Mouse (Mus musculus) heart, embryonic 13.5 days (tissue): Measurements from ENCODE around the gene Pard3b. TPM values are rescaled to one million over a fixed set of nuclear protein-coding genes. Genes with fewer than 3 reads are reported as not detected.

Source experiments
- ATAC-seq: fragments of 200-750 bp; cut with Nextera tagmentation; 2 replicates; pipeline ENCODE4 v1.8.0; 2017; ENCODE audit warnings: moderate TSS enrichment; ENCODE audit not compliant: insufficient number of reproducible peaks, low FRiP score, low TSS enrichment; ENCODE audit errors: extremely low read depth
- H3K27ac ChIP-seq: fragments of 300-500 bp; sonication (generic); replicated peaks from 2 replicates; pipeline ENCODE4 v1.5.1; 2015; ENCODE audit warnings: moderate library complexity, mild to moderate bottlenecking, inconsistent platforms
- H3K27me3 ChIP-seq: fragments of 300-500 bp; sonication (generic); replicated peaks from 2 replicates; pipeline ENCODE4 v1.6.1; 2015; ENCODE audit warnings: mild to moderate bottlenecking, inconsistent platforms
- H3K36me3 ChIP-seq: fragments of 300-500 bp; sonication (generic); 2 replicates; pipeline ENCODE4 v1.6.1; 2015; ENCODE audit warnings: mild to moderate bottlenecking, inconsistent platforms
- H3K4me1 ChIP-seq: fragments of 300-500 bp; sonication (generic); 2 replicates; pipeline ENCODE4 v1.6.1; 2015; ENCODE audit warnings: inconsistent platforms
- H3K4me2 ChIP-seq: fragments of 300-500 bp; sonication (generic); 2 replicates; pipeline ENCODE4 v1.6.1; 2015; ENCODE audit warnings: inconsistent platforms, mild to moderate bottlenecking, moderate library complexity
- H3K4me3 ChIP-seq: fragments of 300-500 bp; sonication (generic); 2 replicates; pipeline ENCODE4 v1.5.1; 2015; ENCODE audit warnings: moderate library complexity, mild to moderate bottlenecking, inconsistent platforms
- H3K9ac ChIP-seq: fragments of 300-500 bp; sonication (generic); 2 replicates; pipeline ENCODE4 v1.6.1; 2015; ENCODE audit warnings: inconsistent platforms, mild to moderate bottlenecking, moderate library complexity
- H3K9me3 ChIP-seq: fragments of 300-500 bp; sonication (generic); 2 replicates; pipeline ENCODE4 v1.6.1; 2016; ENCODE audit warnings: inconsistent platforms
- WGBS: fragments of 180-500 bp; shearing (Covaris S2); methylation state at CpG from one replicate; pipeline ENCODE4 v1.1.7; 2015; ENCODE audit warnings: mixed read lengths; 5-methylcytosine and 5-hydroxymethylcytosine counted together
- polyA plus RNA-seq: library from polyadenylated mRNA; unstranded; fragments of >200 nt; fragmentation: Nextera tagmentation; extraction: Ambion mirVana; gene quantifications from 2 replicates; pipeline ENCODE4 v1.2.1, GENCODE M21; 2015

Gene Pard3b
- polyA plus RNA-seq, 1 experiment from 2014 or later: 11.8 TPM

- ATAC-seq: no peak
- H3K4me2 ChIP-seq: no peak overlapping the region
These were observed 766.4 kb downstream of the Pard3b start for GRCm38 (mm10) chr1:62405061-62405460.

GRCm38 (mm10) chr1:62411368-62411767, 772.7 kb downstream of the Pard3b start:
- no peak for ATAC-seq

More at GRCm38 (mm10) chr1:62405061-62405460, 766.4 kb downstream of the Pard3b start:
- no peak overlapping the region for H3K9ac ChIP-seq
- H3K36me3 ChIP-seq: no peaks in the 10 kb centered on the region
- H3K4me1 ChIP-seq: peaks cover 6% of the 10 kb centered on the region; the same call in 1 of the 2 replicates
- WGBS: 49% methylated on average over 8 of the region's 8 CpGs
- no peaks in the 10 kb centered on the region for H3K9me3 ChIP-seq
- no peak overlapping the region for H3K27ac ChIP-seq
- H3K27me3 ChIP-seq: no peaks in the 10 kb centered on the region
- no peak overlapping the region for H3K4me3 ChIP-seq

GRCm38 (mm10) chr1:62412019-62412418, 773.4 kb downstream of the Pard3b start:
- H3K9ac ChIP-seq: no peak overlapping the region
- H3K36me3 ChIP-seq: no peaks in the 10 kb centered on the region
- H3K4me2 ChIP-seq: no peak overlapping the region
- H3K4me1 ChIP-seq: 0 out of 2 replicates have a peak, but pooled peaks cover 6% of the 10 kb centered on the region
- H3K27ac ChIP-seq: no peak overlapping the region
- H3K4me3 ChIP-seq: no peak overlapping the region
- H3K27me3 ChIP-seq: no peaks in the 10 kb centered on the region
- no peaks in the 10 kb centered on the region for H3K9me3 ChIP-seq
- no peak for ATAC-seq
- WGBS: 59% methylated on average over 4 of the region's 4 CpGs

More at GRCm38 (mm10) chr1:62411368-62411767, 772.7 kb downstream of the Pard3b start:
- Histone ChIP-seq H3K4me2 (no peak overlapping the region), H3K9me3 (no peaks in the 10 kb centered on the region), H3K36me3 (no peaks in the 10 kb centered on the region), H3K9ac (no peak overlapping the region), H3K27me3 (no peaks in the 10 kb centered on the region), H3K27ac (no peak overlapping the region), H3K4me3 (no peak overlapping the region), H3K4me1 (0 out of 2 replicates have a peak, but pooled peaks cover 6% of the 10 kb centered on the region)
- 89% methylated on average over 2 of the region's 2 CpGs for WGBS

GRCm38 (mm10) chr1:62412988-62413387, 774.4 kb downstream of the Pard3b start:
- Histone ChIP-seq H3K9ac (no peak overlapping the region), H3K4me3 (no peak overlapping the region), H3K27ac (no peak overlapping the region), H3K4me1 (no peaks in the 10 kb centered on the region), H3K9me3 (no peaks in the 10 kb centered on the region), H3K36me3 (no peaks in the 10 kb centered on the region), H3K4me2 (no peak overlapping the region), H3K27me3 (no peaks in the 10 kb centered on the region)
- 76% methylated on average over 3 of the region's 3 CpGs for WGBS
- ATAC-seq: no peak

GRCm38 (mm10) chr1:62414521-62414920, 775.9 kb downstream of the Pard3b start:
- no peak for ATAC-seq
- Histone ChIP-seq H3K9ac (no peak overlapping the region), H3K4me3 (no peak overlapping the region), H3K4me1 (no peaks in the 10 kb centered on the region), H3K27ac (no peak overlapping the region), H3K27me3 (no peaks in the 10 kb centered on the region), H3K36me3 (no peaks in the 10 kb centered on the region), H3K4me2 (no peak overlapping the region), H3K9me3 (no peaks in the 10 kb centered on the region)
- 51% methylated on average over 6 of the region's 6 CpGs for WGBS

- Histone ChIP-seq H3K36me3 (no peaks in the 10 kb centered on the region), H3K27ac (no peak overlapping the region), H3K9me3 (no peaks in the 10 kb centered on the region), H3K4me1 (no peaks in the 10 kb centered on the region), H3K4me2 (no peak overlapping the region), H3K4me3 (no peak overlapping the region), H3K9ac (no peak overlapping the region), H3K27me3 (no peaks in the 10 kb centered on the region)
- 62% methylated on average over 10 of the region's 10 CpGs for whole genome bisulfite sequencing
- no peak for ATAC-seq
These were observed 778.2 kb downstream of the Pard3b start for GRCm38 (mm10) chr1:62416627-62417374.

GRCm38 (mm10) chr1:62422896-62423650, 784.4 kb downstream of the Pard3b start:
- no peaks in the 10 kb centered on the region for H3K27me3 ChIP-seq
- no peaks in the 10 kb centered on the region for H3K36me3 ChIP-seq
- no peak overlapping the region for H3K9ac ChIP-seq
- no peak for ATAC-seq
- no peaks in the 10 kb centered on the region for H3K4me1 ChIP-seq
- no peak overlapping the region for H3K4me3 ChIP-seq
- no peak overlapping the region for H3K4me2 ChIP-seq
- H3K27ac ChIP-seq: no peak overlapping the region
- H3K9me3 ChIP-seq: no peaks in the 10 kb centered on the region; the same call in 1 of the 2 replicates
- WGBS: 80% methylated on average over 10 of the region's 10 CpGs

GRCm38 (mm10) chr1:62425369-62425768, 786.7 kb downstream of the Pard3b start:
- Histone ChIP-seq H3K4me2 (no peak overlapping the region), H3K9me3 (no peaks in the 10 kb centered on the region; the same call in 1 of the 2 replicates), H3K36me3 (no peaks in the 10 kb centered on the region), H3K27ac (no peak overlapping the region), H3K4me3 (no peak overlapping the region), H3K9ac (no peak overlapping the region), H3K4me1 (no peaks in the 10 kb centered on the region), H3K27me3 (no peaks in the 10 kb centered on the region)
- no peak for ATAC-seq
- 92% methylated on average over 2 of the region's 2 CpGs for WGBS

GRCm38 (mm10) chr1:62428736-62429135, 790.1 kb downstream of the Pard3b start:
- H3K27ac ChIP-seq: no peak overlapping the region
- H3K4me1 ChIP-seq: no peaks in the 10 kb centered on the region
- H3K9me3 ChIP-seq: no peaks in the 10 kb centered on the region; the same call in 1 of the 2 replicates
- no peaks in the 10 kb centered on the region for H3K36me3 ChIP-seq
- no peak overlapping the region for H3K9ac ChIP-seq
- no peak for ATAC-seq
- no peak overlapping the region for H3K4me2 ChIP-seq
- WGBS: 70% methylated on average over 6 of the region's 6 CpGs
- no peak overlapping the region for H3K4me3 ChIP-seq
- H3K27me3 ChIP-seq: no peaks in the 10 kb centered on the region

GRCm38 (mm10) chr1:62429333-62430182, 790.9 kb downstream of the Pard3b start:
- H3K36me3 ChIP-seq: no peaks in the 10 kb centered on the region
- 63% methylated on average over 17 of the region's 17 CpGs for WGBS
- H3K4me3 ChIP-seq: no peak overlapping the region
- H3K4me2 ChIP-seq: no peak overlapping the region
- H3K9ac ChIP-seq: no peak overlapping the region
- H3K4me1 ChIP-seq: no peaks in the 10 kb centered on the region
- ATAC-seq: no peak
- H3K27me3 ChIP-seq: no peaks in the 10 kb centered on the region
- no peaks in the 10 kb centered on the region; the same call in 1 of the 2 replicates for H3K9me3 ChIP-seq
- H3K27ac ChIP-seq: no peak overlapping the region

GRCm38 (mm10) chr1:62431054-62431453, 792.4 kb downstream of the Pard3b start:
- H3K36me3 ChIP-seq: no peaks in the 10 kb centered on the region
- no peak for ATAC-seq
- no peaks in the 10 kb centered on the region; the same call in 1 of the 2 replicates for H3K9me3 ChIP-seq
- 76% methylated on average over 6 of the region's 6 CpGs for WGBS
- H3K4me3 ChIP-seq: no peak overlapping the region
- no peak overlapping the region for H3K4me2 ChIP-seq
- peaks cover 3% of the 10 kb centered on the region; the same call in 1 of the 2 replicates for H3K4me1 ChIP-seq
- no peak overlapping the region for H3K9ac ChIP-seq
- H3K27ac ChIP-seq: no peak overlapping the region
- H3K27me3 ChIP-seq: no peaks in the 10 kb centered on the region
